Mouse (Mus musculus) ES-E14 (cell line): Measurements from ENCODE around the gene Sesn1. TPM values are rescaled to one million over a fixed set of nuclear protein-coding genes. Genes with fewer than 3 reads are reported as not detected.
A peak's percentile ranks its signal among the peaks of the same experiment; 100 is the strongest.

Experiments
- DNase-seq: peaks from one replicate; pipeline ENCODE4 v3.0.0-alpha.2; 2013; ENCODE audit warnings: low read depth, low spot score
- H3K27ac ChIP-seq: 2 replicates; pipeline ENCODE4 v1.5.1; 2012; ENCODE audit warnings: low read depth, mild to moderate bottlenecking, low read length, moderate library complexity, mixed read lengths; ENCODE audit not compliant: poor library complexity, insufficient read depth, severe bottlenecking
- H3K36me3 ChIP-seq: 2 replicates; pipeline ENCODE4 v1.6.1; 2012; ENCODE audit warnings: mild to moderate bottlenecking, low read length, moderate library complexity, mixed read lengths; ENCODE audit not compliant: control insufficient read depth, poor library complexity, insufficient read depth, severe bottlenecking
- H3K4me1 ChIP-seq, 2 experiments: fragments of 150-350 bp in 1 of 2; sonication (generic) in 1 of 2; 2 replicates each; pipeline ENCODE4 v1.6.1; 2012; ENCODE audit warnings: low read length in 2 of 2, mild to moderate bottlenecking in 1 of 2, mixed read lengths in 1 of 2; ENCODE audit not compliant: control insufficient read depth in 2 of 2, insufficient read depth in 2 of 2, poor library complexity in 1 of 2
- H3K4me3 ChIP-seq, 2 experiments: fragments of 150-350 bp in 1 of 2; sonication (generic) in 1 of 2; 2 replicates each; pipeline ENCODE4 v1.5.1; 2012; ENCODE audit warnings: low read length in 2 of 2, low read depth in 1 of 2, mild to moderate bottlenecking in 1 of 2, mixed read lengths in 1 of 2; ENCODE audit not compliant: insufficient read depth in 1 of 2, poor library complexity in 1 of 2, severe bottlenecking in 1 of 2
- H3K9ac ChIP-seq: 2 replicates; pipeline ENCODE4 v1.6.1; 2012; ENCODE audit warnings: low read depth, mild to moderate bottlenecking, low read length, mixed read lengths; ENCODE audit not compliant: poor library complexity, insufficient read depth, severe bottlenecking
- H3K9me3 ChIP-seq: fragments of 150-350 bp; sonication (generic); 2 replicates; pipeline ENCODE4 v1.6.1; 2012; ENCODE audit warnings: low read depth, mild to moderate bottlenecking, low read length; ENCODE audit not compliant: control insufficient read depth, insufficient read depth
- CHD2 ChIP-seq: IDR thresholded peaks from 2 replicates; pipeline ENCODE4 v1.6.1; 2014; ENCODE audit warnings: mild to moderate bottlenecking, low read depth, low read length, inconsistent platforms
- HCFC1 ChIP-seq: IDR thresholded peaks from 2 replicates; pipeline ENCODE4 v1.6.1; 2012; ENCODE audit warnings: low read length, inconsistent platforms, borderline replicate concordance; ENCODE audit not compliant: insufficient read depth
- MAFK ChIP-seq: IDR thresholded peaks from 2 replicates; pipeline ENCODE4 v1.6.1; 2014; ENCODE audit warnings: mild to moderate bottlenecking, low read depth, low read length, inconsistent platforms; ENCODE audit not compliant: insufficient read depth
- ZC3H11A ChIP-seq: IDR thresholded peaks from 2 replicates; pipeline ENCODE4 v1.6.1; 2012; ENCODE audit warnings: low read depth, mild to moderate bottlenecking, inconsistent platforms, low read length, borderline replicate concordance
- ZNF384 ChIP-seq: IDR thresholded peaks from 2 replicates; pipeline ENCODE4 v1.6.1; 2012; ENCODE audit warnings: low read depth, low read length, inconsistent platforms
- in situ Hi-C, 2 experiments: fragments of 600-800 bp; cut with MboI; formaldehyde crosslinking; loops; one replicate each; pipeline ENCODE4 v1.15.1; 2025; ENCODE audit warnings: low sequenced_read_pairs in 2 of 2, inconsistent platforms in 1 of 2; ENCODE audit not compliant: unreplicated experiment in 2 of 2
- total RNA-seq: library from RNA; depleted of rRNA; stranded (reverse); fragments of 300-350 nt; gene quantifications from 2 replicates; pipeline ENCODE4 v1.2.3, GENCODE M21; 2012

Sesn1 gene
- total RNA-seq, 1 experiment: 10.0 TPM

DNA sequence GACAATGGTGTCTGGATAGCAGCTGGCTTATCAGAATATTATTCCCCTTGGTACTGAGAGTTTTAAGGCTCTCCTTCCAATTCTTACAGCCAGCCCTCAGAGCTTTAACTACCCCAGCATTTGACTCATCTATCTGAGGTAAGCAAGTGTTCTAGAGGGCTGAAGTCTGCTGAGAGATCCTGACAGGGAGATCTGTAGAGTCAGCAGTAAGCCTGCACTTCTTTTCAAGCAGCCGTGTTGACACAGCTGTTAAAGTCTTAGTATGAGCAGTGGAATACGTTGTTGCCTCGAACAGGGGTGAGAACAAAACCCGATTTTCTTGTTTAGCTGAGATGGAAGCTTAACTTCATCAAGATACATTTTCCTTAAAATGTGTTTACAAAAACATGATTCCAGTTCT is 43.5 kb upstream of the Sesn1 start:
- no peaks in the 10 kb centered on the region for H3K36me3 ChIP-seq
- peaks cover 2 to 4% of the 10 kb centered on the region in 2 experiments; a peak in 3 of 4 replicates for H3K4me1 ChIP-seq
- in situ Hi-C loops: no loop called here
- H3K9me3 ChIP-seq: no peaks in the 10 kb centered on the region
- TF ChIP-seq HCFC1 (no peak), ZNF384 (no peak), MAFK (no peak), ZC3H11A (no peak), CHD2 (no peak)
- H3K9ac ChIP-seq: no peak overlapping the region
- no peak overlapping the region for H3K4me3 ChIP-seq
- no peak for DNase-seq
- H3K27ac ChIP-seq: no peak overlapping the region

DNA sequence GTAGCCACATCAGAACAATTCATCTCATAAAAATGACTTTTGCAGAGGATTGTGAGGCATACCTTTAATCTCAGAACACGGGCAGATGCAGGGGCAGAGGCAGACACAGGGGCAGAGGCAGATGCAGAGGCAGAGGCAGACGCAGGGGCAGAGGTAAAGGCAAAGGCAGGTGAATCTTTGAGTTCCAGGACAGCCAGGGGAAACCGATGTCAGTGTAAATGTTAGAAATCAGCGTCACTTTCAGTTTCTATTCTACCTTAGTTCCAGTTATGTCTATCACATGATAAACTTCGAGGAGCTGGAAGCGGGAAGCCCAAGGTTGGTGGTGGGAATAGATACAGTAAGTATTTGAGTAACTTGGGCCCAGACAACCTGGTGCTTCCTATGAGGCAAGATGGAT is 42.5 kb upstream of the Sesn1 start:
- Histone ChIP-seq H3K4me3 (no peak overlapping the region), H3K9ac (no peak overlapping the region), H3K9me3 (no peaks in the 10 kb centered on the region), H3K36me3 (no peaks in the 10 kb centered on the region), H3K27ac (no peak overlapping the region), H3K4me1 (peaks cover 2 to 4% of the 10 kb centered on the region in 2 experiments; a peak in 3 of 4 replicates)
- in situ Hi-C loops: no loop called here
- no peak for TF ChIP-seq MAFK
- TF ChIP-seq HCFC1: no peak
- no peak for TF ChIP-seq ZNF384
- no peak for TF ChIP-seq ZC3H11A
- no peak for TF ChIP-seq CHD2
- no peak for DNase-seq

DNA sequence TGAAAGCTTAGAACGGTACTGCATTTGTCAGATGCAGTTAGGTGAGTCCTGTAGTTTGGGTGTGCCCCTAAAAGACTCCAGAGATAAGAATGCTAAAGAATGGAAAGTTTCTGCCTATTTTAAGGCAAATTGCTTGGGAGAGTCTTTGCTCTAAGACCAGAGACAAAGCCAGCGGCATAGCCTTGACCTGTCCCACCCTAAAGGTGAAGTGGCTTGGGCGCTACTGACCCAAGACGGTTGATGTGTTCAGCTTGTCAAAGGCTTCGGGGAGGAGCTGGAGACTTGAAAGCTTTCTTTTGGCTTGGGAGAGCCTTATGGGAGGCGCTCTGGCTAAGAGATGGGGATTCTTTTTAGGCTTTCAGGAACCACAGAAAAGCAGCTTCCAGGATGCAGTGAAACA is 17.4 kb upstream of the Sesn1 start:
- in situ Hi-C loops: no loop called here
- DNase-seq: peak; percentile 81
- Histone ChIP-seq H3K36me3 (peaks cover 8% of the 10 kb centered on the region), H3K27ac (peak overlapping the region; percentile 76; the same call in 1 of the 2 replicates), H3K4me1 (no peaks in the 10 kb centered on the region), H3K4me3 (no peak overlapping the region), H3K9ac (no peak overlapping the region), H3K9me3 (peaks cover 45% of the 10 kb centered on the region)
- TF ChIP-seq MAFK: no peak
- no peak for TF ChIP-seq ZNF384
- TF ChIP-seq CHD2: no peak
- no peak for TF ChIP-seq ZC3H11A
- TF ChIP-seq HCFC1: no peak

- H3K9me3 ChIP-seq: peaks cover 48% of the 10 kb centered on the region
- in situ Hi-C loops: no loop called here
- no peak for TF ChIP-seq ZC3H11A
- no peak for TF ChIP-seq HCFC1
- no peak for TF ChIP-seq ZNF384
- no peak for TF ChIP-seq CHD2
- no peak for TF ChIP-seq MAFK
- no peaks in the 10 kb centered on the region for H3K4me1 ChIP-seq
- peaks cover 37% of the 10 kb centered on the region for H3K36me3 ChIP-seq
- no peak overlapping the region for H3K27ac ChIP-seq
- H3K9ac ChIP-seq: no peak overlapping the region
- H3K4me3 ChIP-seq: no peak overlapping the region
- no peak for DNase-seq
These were observed 12.5 kb upstream of the Sesn1 start for GRCm38 (mm10) chr10:41797253-41797652.

GRCm38 (mm10) chr10:41803467-41803866 is 6.3 kb upstream of the Sesn1 start:
- peaks cover 34% of the 10 kb centered on the region for H3K36me3 ChIP-seq
- H3K27ac ChIP-seq: no peak overlapping the region
- H3K9me3 ChIP-seq: peaks cover 42% of the 10 kb centered on the region
- no peak overlapping the region for H3K9ac ChIP-seq
- DNase-seq: no peak
- H3K4me1 ChIP-seq: no peaks in the 10 kb centered on the region; a peak in 1 of 4 replicates
- no peak overlapping the region for H3K4me3 ChIP-seq
- in situ Hi-C loops: no loop called here
- no peak for TF ChIP-seq CHD2
- TF ChIP-seq MAFK: no peak
- TF ChIP-seq ZC3H11A: no peak
- no peak for TF ChIP-seq HCFC1
- no peak for TF ChIP-seq ZNF384
